Mouse (Mus musculus) inflammation-experienced regulatory T-cells, adult 16 weeks (primary cell): ENCODE measurements around the gene Hspa14. TPM values are rescaled to one million over a fixed set of nuclear protein-coding genes. Genes with fewer than 3 reads are reported as not detected.

ENCODE experiments used
- polyA plus RNA-seq: library from polyadenylated mRNA; unstranded; fragments of 100-300 nt; shearing (Covaris generic); gene quantifications from one replicate; pipeline ENCODE4 v1.2.1, GENCODE M21; 2017

The Hspa14 gene
- polyA plus RNA-seq, result 125 TPM

GRCm38 (mm10) chr2:3512552-3513454, at the start of gene Hspa14, which contains the start of the genes Gm45902 and Cdnf:
TSS of gene Hspa14 (minus strand) at chr2:3512814.
TSS of gene Gm45902 (minus strand) at chr2:3512790.
TSS of gene Cdnf (plus strand) at chr2:3513030.

GRCm38 (mm10) chr2:3474861-3475283, 37.7 kb downstream of the Hspa14 start, which contains the start of gene Suv39h2:
TSS of gene Suv39h2 (minus strand) at chr2:3475031.

Other genes starting within 250 kb of the Hspa14 start
- gene Nmt2, start 228.6 kb downstream of the Hspa14 start, polyA plus RNA-seq, result 13.8 TPM
- gene Rpp38, start 180.2 kb downstream of the Hspa14 start, polyA plus RNA-seq, result 24.5 TPM
- not detected for gene Acbd7, start 176.6 kb downstream of the Hspa14 start, polyA plus RNA-seq
- not detected for gene Olah, start 115.6 kb downstream of the Hspa14 start, polyA plus RNA-seq
- not detected for gene Meig1, start 90.2 kb downstream of the Hspa14 start, polyA plus RNA-seq
- 21.2 TPM for gene Dclre1c, start 88.7 kb downstream of the Hspa14 start, polyA plus RNA-seq
- 0.89 TPM for gene Suv39h2, start 37.8 kb downstream of the Hspa14 start, polyA plus RNA-seq
- 7.6 TPM for gene Gm45902, start within 50 bp of the Hspa14 start, polyA plus RNA-seq
- gene Cdnf, start 216 bp upstream of the Hspa14 start, polyA plus RNA-seq, result 0.26 TPM
- 476 TPM for gene Fam107b, start 57.7 kb upstream of the Hspa14 start, polyA plus RNA-seq